Mouse (Mus musculus) common myeloid progenitor, adult 5-6 weeks (primary cell): Measurements from ENCODE around the gene Cbx8. TPM values are rescaled to one million over a fixed set of nuclear protein-coding genes. Genes with fewer than 3 reads are reported as not detected.
A peak's percentile ranks its signal among the peaks of the same experiment; 100 is the strongest.

Experiments
- ATAC-seq: replicated peaks from 2 replicates; pipeline ENCODE4 v1.8.0; 2016; ENCODE audit warnings: low read depth, mild to moderate bottlenecking, moderate TSS enrichment, inconsistent platforms; ENCODE audit not compliant: poor library complexity, severe bottlenecking
- total RNA-seq: library from RNA; stranded (forward); fragments of 200-1000, 187-1606 nt; gene quantifications from 2 replicates; pipeline ENCODE4 v1.2.3, GENCODE M21; 2017

The Cbx8 gene
- total RNA-seq, 1 experiment from 2014 or later = 2.5 TPM

GRCm38 (mm10) chr11:119052661-119053256 is 12.0 kb upstream of the Cbx8 start:
- ATAC-seq = no peak

GRCm38 (mm10) chr11:119051927-119052660 is 11.3 kb upstream of the Cbx8 start:
- no peak for ATAC-seq

GRCm38 (mm10) chr11:119051426-119051825 is 10.7 kb upstream of the Cbx8 start:
- ATAC-seq = no peak

- no peak for ATAC-seq
These were observed 9.6 kb upstream of the Cbx8 start for GRCm38 (mm10) chr11:119050361-119050760.

- no peak for ATAC-seq
These were observed 7.4 kb upstream of the Cbx8 start for GRCm38 (mm10) chr11:119048133-119048510.

GRCm38 (mm10) chr11:119047261-119048132 is 6.7 kb upstream of the Cbx8 start:
- no peak for ATAC-seq

- no peak for ATAC-seq
These were observed 6.0 kb upstream of the Cbx8 start for GRCm38 (mm10) chr11:119046601-119047245.

- no peak for ATAC-seq
These were observed 4.0 kb upstream of the Cbx8 start for GRCm38 (mm10) chr11:119044551-119045337.

- no peak for ATAC-seq
These were observed 3.2 kb upstream of the Cbx8 start for GRCm38 (mm10) chr11:119043761-119044550.

GRCm38 (mm10) chr11:119043273-119043540 is 2.4 kb upstream of the Cbx8 start:
- no peak for ATAC-seq

GRCm38 (mm10) chr11:119042466-119043272 is 1.9 kb upstream of the Cbx8 start:
- no peak for ATAC-seq

GRCm38 (mm10) chr11:119041750-119042465 is 1.1 kb upstream of the Cbx8 start:
- ATAC-seq = no peak

GRCm38 (mm10) chr11:119041325-119041716 is 552 bp upstream of the Cbx8 start:
- no peak for ATAC-seq

- ATAC-seq = 0 out of 2 replicates have a peak, but pooled peaks have one; percentile 15
These were observed 847 bp downstream of the Cbx8 start for GRCm38 (mm10) chr11:119039732-119040512.

GRCm38 (mm10) chr11:119038744-119039484 is 1.9 kb downstream of the Cbx8 start:
- ATAC-seq = no peak

GRCm38 (mm10) chr11:119037780-119038401 is 2.9 kb downstream of the Cbx8 start:
- ATAC-seq = no peak
